9 mouse cellular contexts compared by ENCODE assay signal in genomic region chr6:127614083-127614984, GRCm38 (mm10). TPM values are rescaled to one million over a fixed set of nuclear protein-coding genes. Genes with fewer than 3 reads are reported as not detected.
DNase-seq lines count a peak whose midpoint lies in the region; ATAC-seq and TF ChIP-seq lines count a peak whose summit lies in the region.
"Had no signal": no experiment of that assay in that cellular context is flagged by ENCODE, and none has a peak within 500 bp of the region (broad histone marks: within the 10 kb centered on the region; RNA-seq: fewer than 3 reads in every experiment).

No protein-coding gene starts in this region.

- H3K27ac ChIP-seq in hindbrain, embryonic 15.5 days (replicated peaks): no peak overlapping the region
- peak overlapping the region; percentile 37; the same call in 1 of the 2 replicates for H3K27ac ChIP-seq in midbrain, embryonic 13.5 days
- H3K27ac ChIP-seq: embryonic facial prominence, embryonic 12.5 days had no signal

- H3K4me1 ChIP-seq in hindbrain, embryonic 15.5 days (replicated peaks): 0 out of 2 replicates have a peak, but pooled peaks cover 10% of the 10 kb centered on the region
- peaks cover 8% of the 10 kb centered on the region for H3K4me1 ChIP-seq in midbrain, embryonic 13.5 days (replicated peaks)
- H3K4me1 ChIP-seq: embryonic facial prominence, embryonic 12.5 days had no signal

- H3K9me3 ChIP-seq in hindbrain, embryonic 15.5 days: no peaks in the 10 kb centered on the region
- H3K9me3 ChIP-seq in midbrain, embryonic 13.5 days: no peaks in the 10 kb centered on the region
- H3K9me3 ChIP-seq: embryonic facial prominence, embryonic 12.5 days had no signal

- WGBS in hindbrain, embryonic 15.5 days: 33% methylated on average over 13 of the region's 13 CpGs
- 45% methylated on average over 13 of the region's 13 CpGs for WGBS in midbrain, embryonic 13.5 days

- H3K4me3 ChIP-seq in hindbrain, embryonic 15.5 days: no peak overlapping the region
- no peak overlapping the region for H3K4me3 ChIP-seq in midbrain, embryonic 13.5 days (replicated peaks)
- H3K4me3 ChIP-seq: embryonic facial prominence, embryonic 12.5 days had no signal

- no peak overlapping the region for H3K9ac ChIP-seq in hindbrain, embryonic 15.5 days
- 0 out of 2 replicates have a peak overlapping the region, but pooled peaks have one; percentile 4 for H3K9ac ChIP-seq in midbrain, embryonic 13.5 days (replicated peaks)
- H3K9ac ChIP-seq: embryonic facial prominence, embryonic 12.5 days had no signal

- no peaks in the 10 kb centered on the region for H3K36me3 ChIP-seq in hindbrain, embryonic 15.5 days
- H3K36me3 ChIP-seq in midbrain, embryonic 13.5 days: no peaks in the 10 kb centered on the region
- H3K36me3 ChIP-seq: embryonic facial prominence, embryonic 12.5 days had no signal

- no peak for TF ChIP-seq POLR2A in brain, embryonic 14.5 days (IDR thresholded peaks at IDR 0.05; ENCODE audit: borderline replicate concordance, extremely low read depth, insufficient read depth, insufficient read length, poor library complexity, severe bottlenecking)

- intact Hi-C loops in heart, postnatal 25 days (cut with DNase I): no loop called here

- H3K27me3 ChIP-seq in hindbrain, embryonic 15.5 days: no peaks in the 10 kb centered on the region
- H3K27me3 ChIP-seq in midbrain, embryonic 13.5 days: no peaks in the 10 kb centered on the region
- H3K27me3 ChIP-seq: embryonic facial prominence, embryonic 12.5 days had no signal

- H3K4me2 ChIP-seq in hindbrain, embryonic 15.5 days: 0 out of 2 replicates have a peak overlapping the region, but pooled peaks have one; percentile 23
- no peak overlapping the region for H3K4me2 ChIP-seq in midbrain, embryonic 13.5 days (replicated peaks)
- H3K4me2 ChIP-seq: embryonic facial prominence, embryonic 12.5 days had no signal

- peak; percentile 7 to 13 for DNase-seq in heart, adult 18-20 months
- DNase-seq in heart, postnatal 25 days (ENCODE audit: low spot score): no peak
- peak; percentile 70 for DNase-seq in brain, embryonic 14.5 days (ENCODE audit: low read depth)
- DNase-seq in c-Kit-positive CD71-positive TER-119-positive erythroid progenitor cells, embryonic 14.5 days (ENCODE audit: low spot score): no peak
- no peak for DNase-seq in urinary bladder, postnatal 25 days (ENCODE audit: low spot score)
- DNase-seq in MN1 (ENCODE audit: low spot score): no peak

- ATAC-seq in hindbrain, embryonic 15.5 days (ENCODE audit: low FRiP score, low read depth): peak; percentile 71
- peak; percentile 64 for ATAC-seq in midbrain, embryonic 13.5 days

- TF ChIP-seq CTCF in brain, embryonic 14.5 days (IDR thresholded peaks at IDR 0.05; ENCODE audit: borderline replicate concordance, extremely low read depth, insufficient read depth, insufficient read length): no peak

RNA-seq across cellular contexts. Expression of gene Cracr2a, which starts 53.2 kb away (rescaled TPM):
- 1 to 10 TPM in 1 of 2 experiments, under 1 TPM in 1; 0.69 to 1.0 TPM for total RNA-seq in heart, adult 18-20 months (2021)
- 1 to 10 TPM; 1.5 to 1.6 TPM for total RNA-seq in heart, postnatal 25 days (2021)
- 0.14 and 0.29 TPM in 2 replicates for polyA plus RNA-seq in brain, embryonic 14.5 days (2012; rRNA removed)
- polyA plus RNA-seq in hindbrain, embryonic 15.5 days (2015; fragmentation: Nextera tagmentation; extraction: Ambion mirVana): 0.81 and 0.82 TPM in 2 replicates
- polyA plus RNA-seq in midbrain, embryonic 13.5 days (2015; fragmentation: Nextera tagmentation; extraction: Ambion mirVana): 0.24 and 0.53 TPM in 2 replicates

Comparison
In these comparisons a context has a peak if more than half of its experiments do, and no peak if none do; other contexts are left out.
1. DNase-seq: peak in heart, adult 18-20 months (2 of 2) and brain, embryonic 14.5 days (single experiment); none in heart, postnatal 25 days (single experiment), c-Kit-positive CD71-positive TER-119-positive erythroid progenitor cells, embryonic 14.5 days (single experiment), urinary bladder, postnatal 25 days (single experiment) and MN1 (single experiment).